Mouse (Mus musculus) ES-Bruce4 (cell line): ENCODE data around the gene Xpo4.

Experiments
- CTCF ChIP-seq: IDR thresholded peaks from one replicate; pipeline ENCODE4 v1.8.1; 2011; ENCODE audit warnings: low read depth, low read length
- EP300 ChIP-seq: IDR thresholded peaks from 2 replicates; pipeline ENCODE4 v1.6.1; 2011; ENCODE audit warnings: low read depth, low read length; ENCODE audit not compliant: insufficient read depth
- POLR2A ChIP-seq: IDR thresholded peaks from one replicate; pipeline ENCODE4 v1.8.1; 2011; ENCODE audit warnings: low read length; ENCODE audit not compliant: insufficient read depth

GRCm38 (mm10) chr14:57529786-57530515 is 135.3 kb downstream of the Xpo4 start:
- TF ChIP-seq POLR2A (no peak), CTCF (no peak), EP300 (peak; percentile 70)
